Mouse (Mus musculus) megakaryocyte, embryonic 14.5 days (primary cell): ENCODE data around the gene Nedd4.

Experiments
- FLI1 ChIP-seq: IDR thresholded peaks from 2 replicates; pipeline ENCODE4 v1.6.1; 2012; ENCODE audit warnings: low read length, inconsistent platforms, mixed read lengths
- GATA1 ChIP-seq: IDR thresholded peaks from 3 replicates; pipeline ENCODE4 v1.6.1; 2012; ENCODE audit warnings: mixed read lengths, low read length, inconsistent platforms, borderline replicate concordance

DNA sequence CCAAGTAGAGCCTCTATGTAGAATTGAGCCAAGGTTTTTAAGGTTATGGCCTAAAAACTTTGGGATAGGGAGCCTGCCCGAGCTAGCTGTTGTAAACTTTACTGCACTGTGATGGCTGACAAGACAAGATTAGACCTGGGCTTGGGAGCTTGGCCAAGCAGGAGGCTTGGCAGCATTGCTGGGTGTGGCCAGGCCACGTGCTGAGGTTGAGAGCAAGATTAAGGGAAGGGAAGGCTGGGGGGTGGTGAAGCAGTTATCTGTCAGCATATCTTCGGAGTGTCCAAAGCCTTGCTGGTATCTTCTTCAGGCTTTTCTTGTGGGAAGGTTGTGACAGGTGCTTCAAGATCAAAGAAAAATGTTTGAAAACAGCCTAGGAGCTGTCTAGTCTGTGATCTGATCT, 37.6 kb downstream of the Nedd4 start:
- TF ChIP-seq GATA1 = no peak
- no peak for TF ChIP-seq FLI1
